Comparison of ENCODE assay signal across 9 mouse cellular contexts in the genomic region with DNA sequence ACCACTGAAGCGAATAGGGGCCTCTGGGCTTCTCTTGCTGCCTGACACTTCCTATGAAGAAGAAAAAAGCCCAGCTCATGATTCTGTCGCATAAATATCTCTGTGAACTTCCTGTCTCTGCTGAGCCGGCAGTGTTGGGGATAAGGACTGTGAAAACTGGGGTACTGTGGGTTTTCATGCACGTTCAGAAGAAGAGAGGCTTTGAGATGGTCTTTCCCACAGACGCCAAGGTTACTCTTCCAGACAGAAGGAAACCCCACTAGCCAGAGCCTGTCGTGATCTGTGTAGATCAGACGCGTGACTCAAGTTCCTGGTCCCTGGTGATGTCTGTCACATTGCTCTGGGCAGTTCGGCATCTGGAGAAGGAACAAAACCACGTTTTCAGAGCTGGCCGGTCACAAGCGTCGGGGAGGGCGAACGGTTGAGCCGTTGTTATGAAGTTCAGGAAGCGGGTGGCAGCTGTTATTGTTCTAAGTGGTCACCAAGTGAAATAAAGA. TPM values are rescaled to one million over a fixed set of nuclear protein-coding genes. Genes with fewer than 3 reads are reported as not detected.
DNase-seq lines count a peak whose midpoint lies in the region; ATAC-seq lines count a peak whose summit lies in the region.
"Had no signal": no experiment of that assay in that cellular context is flagged by ENCODE, and none has a peak within 500 bp of the region (broad histone marks: within the 10 kb centered on the region; RNA-seq: fewer than 3 reads in every experiment).

No protein-coding gene starts in this region.

- H3K4me3 ChIP-seq in lung, embryonic 15.5 days: no peak overlapping the region
- H3K4me3 ChIP-seq: neural tube, embryonic 12.5 days had no signal

- no peaks in the 10 kb centered on the region for H3K9me3 ChIP-seq in lung, embryonic 15.5 days
- H3K9me3 ChIP-seq: neural tube, embryonic 12.5 days had no signal

- peak overlapping the region; percentile 84 for H3K27ac ChIP-seq in lung, embryonic 15.5 days
- H3K27ac ChIP-seq: neural tube, embryonic 12.5 days had no signal

- H3K36me3 ChIP-seq in lung, embryonic 15.5 days: no peaks in the 10 kb centered on the region
- H3K36me3 ChIP-seq: neural tube, embryonic 12.5 days had no signal

- H3K9ac ChIP-seq in lung, embryonic 15.5 days: no peak overlapping the region
- H3K9ac ChIP-seq: neural tube, embryonic 12.5 days had no signal

- peak; percentile 42 to 44 for DNase-seq in spleen, adult 18-20 months
- no peak for DNase-seq in spleen, adult 12 weeks (ENCODE audit: low spot score)
- peak; percentile 53 for DNase-seq in kidney, adult 18-20 months
- DNase-seq in frontal cortex, postnatal 36 days (ENCODE audit: low spot score in 2 of 2): no peak
- no peak for DNase-seq in urinary bladder, adult 2 months (ENCODE audit: low spot score)
- no peak for DNase-seq in layer of hippocampus, postnatal 10 days (ENCODE audit: low spot score in 2 of 2)

- peak; percentile 69 for ATAC-seq in granulocyte monocyte progenitor cell, adult 5-6 weeks (replicated peaks; ENCODE audit: poor library complexity, severe bottlenecking)
- no peak for ATAC-seq in lung, embryonic 15.5 days (ENCODE audit: borderline replicate concordance, extremely low read depth, low FRiP score, low TSS enrichment)

- H3K4me2 ChIP-seq in lung, embryonic 15.5 days: peak overlapping the region; percentile 25
- H3K4me2 ChIP-seq: neural tube, embryonic 12.5 days had no signal

- H3K4me1 ChIP-seq in lung, embryonic 15.5 days: 0 out of 2 replicates have a peak, but pooled peaks cover 6% of the 10 kb centered on the region
- H3K4me1 ChIP-seq: neural tube, embryonic 12.5 days had no signal

- 42% methylated on average over 17 of the region's 17 CpGs for WGBS in lung, embryonic 15.5 days

- no peaks in the 10 kb centered on the region for H3K27me3 ChIP-seq in lung, embryonic 15.5 days
- H3K27me3 ChIP-seq: neural tube, embryonic 12.5 days had no signal

RNA-seq across cellular contexts. Expression of a gene that starts 20.1 kb away (rescaled TPM):
- 104 and 179 TPM in 2 replicates for total RNA-seq in granulocyte monocyte progenitor cell, adult 5-6 weeks (2014; fragmentation: Nextera tagmentation)
- total RNA-seq in granulocyte monocyte progenitor cell, adult 5-6 weeks (2017): 52.2 and 73.5 TPM in 2 replicates
- 8.7 and 11.8 TPM in 2 replicates for polyA plus RNA-seq in lung, embryonic 15.5 days (2015; fragmentation: Nextera tagmentation; extraction: Ambion mirVana)
- 8.5 and 12.4 TPM in 2 replicates for polyA plus RNA-seq in urinary bladder, adult 2 months (2012; rRNA removed)
- total RNA-seq in layer of hippocampus, postnatal 10 days (2021): 10 to 100 TPM; 15.2 to 17.7 TPM

Comparison
In these comparisons a context has a peak if more than half of its experiments do, and no peak if none do; other contexts are left out.
1. DNase-seq: peak in spleen, adult 18-20 months (2 of 2) and kidney, adult 18-20 months (single experiment); none in spleen, adult 12 weeks (single experiment), frontal cortex, postnatal 36 days (0 of 2), urinary bladder, adult 2 months (single experiment) and layer of hippocampus, postnatal 10 days (0 of 2).